Mouse (Mus musculus) ES-E14 (cell line): ENCODE measurements around the gene Ift27.

ENCODE experiments used
- CHD2 ChIP-seq: IDR thresholded peaks from 2 replicates; pipeline ENCODE4 v1.6.1; 2014; ENCODE audit warnings: mild to moderate bottlenecking, low read depth, low read length, inconsistent platforms
- MAFK ChIP-seq: IDR thresholded peaks from 2 replicates; pipeline ENCODE4 v1.6.1; 2014; ENCODE audit warnings: mild to moderate bottlenecking, low read depth, low read length, inconsistent platforms; ENCODE audit not compliant: insufficient read depth
- ZC3H11A ChIP-seq: IDR thresholded peaks from 2 replicates; pipeline ENCODE4 v1.6.1; 2012; ENCODE audit warnings: low read depth, mild to moderate bottlenecking, inconsistent platforms, low read length, borderline replicate concordance
- ZNF384 ChIP-seq: IDR thresholded peaks from 2 replicates; pipeline ENCODE4 v1.6.1; 2012; ENCODE audit warnings: low read depth, low read length, inconsistent platforms

GRCm38 (mm10) chr15:78116936-78117335 lies 57.0 kb downstream of the Ift27 start:
- TF ChIP-seq ZC3H11A (no peak), MAFK (no peak), CHD2 (no peak), ZNF384 (no peak)
